ENCODE assay signal across 9 mouse cellular contexts in the genomic region with DNA sequence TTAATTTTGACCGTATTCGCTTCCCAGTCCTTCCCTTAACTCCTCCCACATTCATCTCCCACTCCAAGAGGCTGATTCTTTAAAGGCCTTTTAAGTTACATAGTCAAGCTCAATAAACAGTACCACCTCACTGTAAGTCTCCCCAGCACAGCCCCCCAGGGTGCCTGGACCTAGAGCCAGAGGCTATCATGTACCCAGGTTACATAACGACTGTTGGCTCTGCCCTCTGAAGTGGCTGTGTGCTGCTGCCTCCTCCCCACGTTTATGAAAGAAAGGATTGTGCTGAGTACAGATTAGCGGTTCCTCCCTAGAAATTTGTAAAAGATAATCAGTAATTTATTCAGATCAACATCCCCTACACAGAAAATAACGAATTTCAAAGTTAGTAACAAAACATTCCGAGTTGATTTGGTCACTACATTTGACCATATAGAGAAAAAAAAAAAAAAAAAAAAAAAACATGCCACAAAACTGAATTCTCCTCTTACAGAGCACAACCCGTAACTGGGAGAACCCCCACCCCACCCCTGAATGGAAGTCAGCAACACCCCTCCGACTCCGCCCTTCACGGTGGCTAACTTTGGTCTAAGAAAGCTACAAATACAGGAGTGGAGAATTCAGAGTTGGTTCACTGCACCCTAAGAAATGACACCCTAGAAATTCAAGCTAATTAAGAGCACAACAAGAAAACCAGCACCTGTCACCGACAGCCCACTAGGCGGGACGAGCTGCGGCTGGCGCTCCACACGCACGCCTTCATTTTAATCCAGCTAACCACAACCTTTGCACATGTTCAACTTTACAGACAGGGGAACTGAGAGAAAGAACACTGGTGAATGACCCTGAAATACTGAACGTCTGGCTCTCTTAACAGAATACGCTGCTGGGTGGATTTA. TPM values are rescaled to one million over a fixed set of nuclear protein-coding genes. Genes with fewer than 3 reads are reported as not detected.
DNase-seq lines count a peak whose midpoint lies in the region; ATAC-seq lines count a peak whose summit lies in the region.
"Had no signal": no experiment of that assay in that cellular context is flagged by ENCODE, and none has a peak within 500 bp of the region (broad histone marks: within the 10 kb centered on the region; RNA-seq: fewer than 3 reads in every experiment).

No protein-coding gene starts in this region.

- WGBS in embryonic facial prominence, embryonic 14.5 days = 59% methylated on average over 20 of the region's 20 CpGs

- intact Hi-C loops in left cerebral cortex, postnatal 25 days (cut with DNase I) = no loop called here

- H3K27me3 ChIP-seq in embryonic facial prominence, embryonic 14.5 days (replicated peaks; ENCODE audit: control insufficient read depth, insufficient read depth, low read length) = no peaks in the 10 kb centered on the region
- H3K27me3 ChIP-seq: neural tube, embryonic 12.5 days had no signal

- no peak overlapping the region; the same call in 1 of the 2 replicates for H3K27ac ChIP-seq in embryonic facial prominence, embryonic 14.5 days (replicated peaks; ENCODE audit: low read depth, low read length)
- H3K27ac ChIP-seq: neural tube, embryonic 12.5 days had no signal

- H3K9me3 ChIP-seq in embryonic facial prominence, embryonic 14.5 days (ENCODE audit: control insufficient read depth, low read length) = no peaks in the 10 kb centered on the region
- H3K9me3 ChIP-seq: neural tube, embryonic 12.5 days had no signal

- peaks cover 11% of the 10 kb centered on the region for H3K4me1 ChIP-seq in embryonic facial prominence, embryonic 14.5 days (ENCODE audit: control insufficient read depth, insufficient read depth, low read length)
- H3K4me1 ChIP-seq: neural tube, embryonic 12.5 days had no signal

- 0 out of 2 replicates have a peak, but pooled peaks cover 6% of the 10 kb centered on the region for H3K36me3 ChIP-seq in embryonic facial prominence, embryonic 14.5 days (ENCODE audit: control insufficient read depth, insufficient read depth, low read length)

- peak; percentile 21 for DNase-seq in cerebellum, adult 11-12 months
- peak; percentile 71 to 76 for DNase-seq in B cell, adult 2 months
- no peak for DNase-seq in embryonic facial prominence, embryonic 14.5 days (ENCODE audit: low spot score)
- DNase-seq in embryo, embryonic 9.5 days (ENCODE audit: extremely low spot score) = no peak
- DNase-seq in embryo, embryonic 10 days (ENCODE audit: low spot score) = no peak
- DNase-seq in left cerebral cortex, postnatal 25 days (ENCODE audit: low spot score in 2 of 2) = no peak

- H3K4me2 ChIP-seq in embryonic facial prominence, embryonic 14.5 days (ENCODE audit: low read depth, low read length) = no peak overlapping the region
- H3K4me2 ChIP-seq: neural tube, embryonic 12.5 days had no signal

- no peak for ATAC-seq in cerebellum, adult (ENCODE audit: insufficient number of reproducible peaks, low FRiP score, low TSS enrichment)
- ATAC-seq in embryonic facial prominence, embryonic 14.5 days (ENCODE audit: low read depth) = peak; percentile 47; the same call in 1 of the 2 replicates
- ATAC-seq in megakaryocyte, adult 5-6 weeks (ENCODE audit: poor library complexity, severe bottlenecking) = peak; percentile 43; the same call in 1 of the 2 replicates

- no peak overlapping the region for H3K9ac ChIP-seq in embryonic facial prominence, embryonic 14.5 days (ENCODE audit: low read depth, low read length)
- H3K9ac ChIP-seq: neural tube, embryonic 12.5 days had no signal

- no peak overlapping the region for H3K4me3 ChIP-seq in embryonic facial prominence, embryonic 14.5 days (ENCODE audit: low read depth, low read length)
- H3K4me3 ChIP-seq: neural tube, embryonic 12.5 days had no signal

RNA-seq across cellular contexts. Expression of gene Fryl, which starts 47.0 kb away (rescaled TPM):
- polyA plus RNA-seq in embryonic facial prominence, embryonic 14.5 days (2014; fragmentation: Nextera tagmentation; extraction: Ambion mirVana) = 24.8 and 26.8 TPM in 2 replicates
- 56.7 and 59.1 TPM in 2 replicates for total RNA-seq in megakaryocyte, adult 5-6 weeks (2015)
- 79.8 and 80.9 TPM in 2 replicates for total RNA-seq in megakaryocyte, adult 5-6 weeks (2017)
- 10 to 100 TPM; 45.8 to 56.7 TPM for total RNA-seq in left cerebral cortex, postnatal 25 days (2021)

Comparison
In these comparisons a context has a peak if more than half of its experiments do, and no peak if none do; other contexts are left out.
1. DNase-seq: peak in cerebellum, adult 11-12 months (single experiment) and B cell, adult 2 months (2 of 2); none in embryonic facial prominence, embryonic 14.5 days (single experiment), embryo, embryonic 9.5 days (single experiment), embryo, embryonic 10 days (single experiment) and left cerebral cortex, postnatal 25 days (0 of 2).